Mouse (Mus musculus): ENCODE data around the gene S100pbp. TPM values are rescaled to one million over a fixed set of nuclear protein-coding genes. Genes with fewer than 3 reads are reported as not detected.

S100pbp gene
- total and polyA plus RNA-seq, 2 experiments from 2014 or later: 16.9 to 35.9 TPM

- Histone ChIP-seq H3K36me3 (ENCODE audit: insufficient read depth, low read length) (no peaks in the 10 kb centered on the region), H3K4me3 (ENCODE audit: low read length) (no peak overlapping the region), H3K9ac (replicated peaks; ENCODE audit: low read length) (no peak overlapping the region), H3K27me3 (ENCODE audit: insufficient read depth, low read length) (peaks cover 26% of the 10 kb centered on the region), H3K4me2 (ENCODE audit: low read depth, low read length) (no peak overlapping the region), H3K27ac (no peak overlapping the region), H3K4me1 (ENCODE audit: insufficient read depth, low read length) (0 out of 2 replicates have a peak, but pooled peaks cover 3% of the 10 kb centered on the region), H3K9me3 (ENCODE audit: low read length) (no peaks in the 10 kb centered on the region)
- WGBS: 30% methylated on average over 9 of the region's 9 CpGs
- no peak for TF ChIP-seq CTCF (IDR thresholded peaks at IDR 0.05; ENCODE audit: low read depth)
- ATAC-seq: no peak
- no peak for DNase-seq (ENCODE audit: low spot score)
Observed at GRCm38 (mm10) chr4:129106073-129106472, 83.5 kb downstream of the S100pbp start.

GRCm38 (mm10) chr4:129105356-129105755 is 84.2 kb downstream of the S100pbp start, which contains the start of gene Tmem54:
TSS of gene Tmem54 (plus strand) at chr4:129105548.
- WGBS: 3% methylated on average over 36 of the region's 40 CpGs
- H3K27me3 ChIP-seq (ENCODE audit: insufficient read depth, low read length): peaks cover 26% of the 10 kb centered on the region

GRCm38 (mm10) chr4:129102133-129102829 is 87.2 kb downstream of the S100pbp start:
- H3K4me1 ChIP-seq (ENCODE audit: insufficient read depth, low read length): 0 out of 2 replicates have a peak, but pooled peaks cover 3% of the 10 kb centered on the region
- no peak for TF ChIP-seq CTCF (IDR thresholded peaks at IDR 0.05; ENCODE audit: low read depth)
- no peaks in the 10 kb centered on the region for H3K36me3 ChIP-seq (ENCODE audit: insufficient read depth, low read length)
- no peak overlapping the region for H3K27ac ChIP-seq
- ATAC-seq (no peak), DNase-seq (ENCODE audit: low spot score) (no peak)
- no peaks in the 10 kb centered on the region for H3K9me3 ChIP-seq (ENCODE audit: low read length)
- 84% methylated on average over 14 of the region's 14 CpGs for WGBS
- H3K4me3 ChIP-seq (ENCODE audit: low read length): no peak overlapping the region
- H3K27me3 ChIP-seq (ENCODE audit: insufficient read depth, low read length): peaks cover 26% of the 10 kb centered on the region
- H3K4me2 ChIP-seq (ENCODE audit: low read depth, low read length): no peak overlapping the region
- H3K9ac ChIP-seq (replicated peaks; ENCODE audit: low read length): no peak overlapping the region

More at GRCm38 (mm10) chr4:129105356-129105755, 84.2 kb downstream of the S100pbp start, which contains the start of gene Tmem54:
- Histone ChIP-seq H3K4me3 (ENCODE audit: low read length) (peak within 1 kb of the TSS; percentile 15), H3K4me2 (ENCODE audit: low read depth, low read length) (peak within 1 kb of the TSS; percentile 43), H3K9ac (replicated peaks; ENCODE audit: low read length) (0 out of 2 replicates have a peak within 1 kb of the TSS, but pooled peaks have one; percentile 4), H3K4me1 (ENCODE audit: insufficient read depth, low read length) (0 out of 2 replicates have a peak, but pooled peaks cover 3% of the 10 kb centered on the region), H3K27ac (no peak within 1 kb of the TSS), H3K9me3 (ENCODE audit: low read length) (no peaks in the 10 kb centered on the region), H3K36me3 (ENCODE audit: insufficient read depth, low read length) (no peaks in the 10 kb centered on the region)
- no peak for DNase-seq (ENCODE audit: low spot score)
- ATAC-seq: no peak
- TF ChIP-seq CTCF (IDR thresholded peaks at IDR 0.05; ENCODE audit: low read depth): no peak

Other genes with a start within 250 kb of the S100pbp start
- gene Azin2, start 227.3 kb downstream of the S100pbp start, total RNA-seq (2014; rRNA removed): 32.7 and 35.0 TPM in 2 replicates
- 32.9 and 33.0 TPM in 2 replicates for gene Azin2, start 227.3 kb downstream of the S100pbp start, polyA plus RNA-seq (2015; fragmentation: Nextera tagmentation; extraction: Ambion mirVana)
- gene Ak2, start 197.8 kb downstream of the S100pbp start, total RNA-seq (2014; rRNA removed): 24.9 and 32.3 TPM in 2 replicates
- 78.5 and 82.9 TPM in 2 replicates for gene Ak2, start 197.8 kb downstream of the S100pbp start, polyA plus RNA-seq (2015; fragmentation: Nextera tagmentation; extraction: Ambion mirVana)
- gene Rnf19b, start 131.5 kb downstream of the S100pbp start, total RNA-seq (2014; rRNA removed): 141 and 156 TPM in 2 replicates
- 29.9 and 31.8 TPM in 2 replicates for gene Rnf19b, start 131.5 kb downstream of the S100pbp start, polyA plus RNA-seq (2015; fragmentation: Nextera tagmentation; extraction: Ambion mirVana)
- gene Tmem54, start 84.2 kb downstream of the S100pbp start, total RNA-seq (2014; rRNA removed): not detected in 2 replicates
- 0.19 and 0.39 TPM in 2 replicates for gene Tmem54, start 84.2 kb downstream of the S100pbp start, polyA plus RNA-seq (2015; fragmentation: Nextera tagmentation; extraction: Ambion mirVana)
- gene Hpca, start 67.7 kb downstream of the S100pbp start, total RNA-seq (2014; rRNA removed): 270 and 290 TPM in 2 replicates
- gene Hpca, start 67.7 kb downstream of the S100pbp start, polyA plus RNA-seq (2015; fragmentation: Nextera tagmentation; extraction: Ambion mirVana): 179 and 202 TPM in 2 replicates
- gene Fndc5, start 52.7 kb downstream of the S100pbp start, total RNA-seq (2014; rRNA removed): 33.5 and 38.4 TPM in 2 replicates
- 19.6 and 20.1 TPM in 2 replicates for gene Fndc5, start 52.7 kb downstream of the S100pbp start, polyA plus RNA-seq (2015; fragmentation: Nextera tagmentation; extraction: Ambion mirVana)
- gene Yars, start within 50 bp of the S100pbp start, total RNA-seq (2014; rRNA removed): 56.0 and 79.6 TPM in 2 replicates
- 101 and 102 TPM in 2 replicates for gene Yars, start within 50 bp of the S100pbp start, polyA plus RNA-seq (2015; fragmentation: Nextera tagmentation; extraction: Ambion mirVana)
- gene C77080, start 71.7 kb upstream of the S100pbp start, total RNA-seq (2014; rRNA removed): 23.1 and 29.0 TPM in 2 replicates
- 4.9 and 5.3 TPM in 2 replicates for gene C77080, start 71.7 kb upstream of the S100pbp start, polyA plus RNA-seq (2015; fragmentation: Nextera tagmentation; extraction: Ambion mirVana)
- gene Sync, start 97.9 kb upstream of the S100pbp start, total RNA-seq (2014; rRNA removed): 1.9 and 3.3 TPM in 2 replicates
- 1.9 and 2.0 TPM in 2 replicates for gene Sync, start 97.9 kb upstream of the S100pbp start, polyA plus RNA-seq (2015; fragmentation: Nextera tagmentation; extraction: Ambion mirVana)
- 71.3 and 83.2 TPM in 2 replicates for gene Rbbp4, start 145.6 kb upstream of the S100pbp start, total RNA-seq (2014; rRNA removed)
- 234 and 236 TPM in 2 replicates for gene Rbbp4, start 145.6 kb upstream of the S100pbp start, polyA plus RNA-seq (2015; fragmentation: Nextera tagmentation; extraction: Ambion mirVana)
- 4.3 and 5.7 TPM in 2 replicates for gene Zbtb8os, start 146.0 kb upstream of the S100pbp start, total RNA-seq (2014; rRNA removed)
- 23.5 and 27.4 TPM in 2 replicates for gene Zbtb8os, start 146.0 kb upstream of the S100pbp start, polyA plus RNA-seq (2015; fragmentation: Nextera tagmentation; extraction: Ambion mirVana)
- gene Zbtb8a, start 188.4 kb upstream of the S100pbp start, total RNA-seq (2014; rRNA removed): 26.9 and 29.6 TPM in 2 replicates
- gene Zbtb8a, start 188.4 kb upstream of the S100pbp start, polyA plus RNA-seq (2015; fragmentation: Nextera tagmentation; extraction: Ambion mirVana): 14.9 and 15.3 TPM in 2 replicates